Mouse (Mus musculus): ENCODE data around the gene Prkar2a. TPM values are rescaled to one million over a fixed set of nuclear protein-coding genes. Genes with fewer than 3 reads are reported as not detected.

Gene Prkar2a
- polyA plus RNA-seq, 1 experiment from 2014 or later = 50.1 TPM

DNA sequence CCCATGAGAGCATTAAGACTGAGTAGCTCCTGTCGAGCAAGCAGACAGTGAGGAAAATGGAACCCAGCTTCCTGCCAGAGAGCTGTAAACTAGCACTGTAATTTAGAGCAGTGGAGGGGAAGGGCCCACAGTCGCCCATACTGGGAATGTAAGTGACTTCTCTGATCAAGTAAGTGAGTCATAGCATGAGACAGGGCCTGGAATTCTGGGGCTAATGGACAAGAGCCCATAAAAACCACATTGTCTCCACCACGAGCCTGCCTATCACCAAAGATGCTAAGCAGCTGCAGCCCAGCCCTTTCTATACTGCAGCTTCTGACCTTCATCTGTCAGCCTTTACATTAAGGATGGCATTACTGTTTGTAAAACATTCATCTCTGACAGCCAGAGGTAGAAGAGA, 50.1 kb downstream of the Prkar2a start:
- H3K27me3 ChIP-seq = no peaks in the 10 kb centered on the region
- H3K4me1 ChIP-seq (replicated peaks) = no peaks in the 10 kb centered on the region
- no peak overlapping the region for H3K9ac ChIP-seq
- H3K9me3 ChIP-seq = no peaks in the 10 kb centered on the region
- WGBS = 58% methylated on average over 3 of the region's 3 CpGs
- H3K36me3 ChIP-seq = peaks cover 60% of the 10 kb centered on the region
- no peak overlapping the region for H3K4me3 ChIP-seq
- no peak overlapping the region for H3K4me2 ChIP-seq
- H3K27ac ChIP-seq = no peak overlapping the region
- no peak for ATAC-seq (ENCODE audit: low FRiP score)

DNA sequence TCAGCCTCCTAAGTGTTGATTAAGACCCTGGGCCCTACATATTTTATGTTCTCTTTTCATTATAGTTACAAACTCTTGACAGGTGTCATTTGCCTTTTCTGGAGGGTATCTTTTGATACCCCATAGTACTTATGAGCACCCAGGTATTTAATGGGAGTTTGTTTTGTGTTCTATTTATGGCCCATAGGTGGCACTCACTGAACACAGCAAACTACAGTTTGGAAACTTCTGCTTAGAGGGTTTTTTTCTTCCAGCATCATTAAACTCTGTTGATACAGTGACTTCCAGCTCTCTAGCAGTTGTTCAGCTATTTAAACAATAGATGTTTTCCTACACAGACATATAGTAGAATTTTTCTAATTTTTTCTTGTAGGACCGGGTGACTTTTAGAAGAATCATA, 50.9 kb downstream of the Prkar2a start:
- Histone ChIP-seq H3K9ac (no peak overlapping the region), H3K9me3 (no peaks in the 10 kb centered on the region), H3K27ac (no peak overlapping the region), H3K4me1 (replicated peaks) (no peaks in the 10 kb centered on the region), H3K4me3 (no peak overlapping the region), H3K36me3 (peaks cover 60% of the 10 kb centered on the region), H3K4me2 (no peak overlapping the region), H3K27me3 (no peaks in the 10 kb centered on the region)
- 93% methylated on average over 1 of the region's 1 CpGs for WGBS
- ATAC-seq (ENCODE audit: low FRiP score) = no peak

DNA sequence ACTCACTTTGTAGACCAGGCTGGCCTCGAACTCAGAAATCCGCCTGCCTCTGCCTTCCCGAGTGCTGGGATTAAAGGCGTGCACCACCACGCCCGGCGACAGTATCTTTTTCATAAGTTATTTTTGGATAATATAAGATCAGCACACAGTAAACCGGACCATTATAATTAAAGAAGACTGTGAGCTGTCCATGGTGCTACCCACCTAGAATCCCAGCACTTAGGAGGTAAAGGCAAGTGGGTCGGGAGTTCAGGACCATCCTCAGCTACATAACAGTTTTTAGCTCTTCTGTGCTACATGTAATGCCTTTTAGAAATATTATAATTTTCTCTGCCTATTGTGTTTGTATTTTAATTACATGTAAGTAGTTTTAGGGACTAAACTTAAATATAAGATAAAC, 52.9 kb downstream of the Prkar2a start:
- H3K27me3 ChIP-seq = no peaks in the 10 kb centered on the region
- H3K4me1 ChIP-seq (replicated peaks) = no peaks in the 10 kb centered on the region
- 90% methylated on average over 9 of the region's 9 CpGs for WGBS
- no peak overlapping the region for H3K27ac ChIP-seq
- H3K36me3 ChIP-seq = peaks cover 65% of the 10 kb centered on the region
- no peak overlapping the region for H3K4me2 ChIP-seq
- no peaks in the 10 kb centered on the region for H3K9me3 ChIP-seq
- ATAC-seq (ENCODE audit: low FRiP score) = no peak
- H3K9ac ChIP-seq = no peak overlapping the region
- H3K4me3 ChIP-seq = no peak overlapping the region

DNA sequence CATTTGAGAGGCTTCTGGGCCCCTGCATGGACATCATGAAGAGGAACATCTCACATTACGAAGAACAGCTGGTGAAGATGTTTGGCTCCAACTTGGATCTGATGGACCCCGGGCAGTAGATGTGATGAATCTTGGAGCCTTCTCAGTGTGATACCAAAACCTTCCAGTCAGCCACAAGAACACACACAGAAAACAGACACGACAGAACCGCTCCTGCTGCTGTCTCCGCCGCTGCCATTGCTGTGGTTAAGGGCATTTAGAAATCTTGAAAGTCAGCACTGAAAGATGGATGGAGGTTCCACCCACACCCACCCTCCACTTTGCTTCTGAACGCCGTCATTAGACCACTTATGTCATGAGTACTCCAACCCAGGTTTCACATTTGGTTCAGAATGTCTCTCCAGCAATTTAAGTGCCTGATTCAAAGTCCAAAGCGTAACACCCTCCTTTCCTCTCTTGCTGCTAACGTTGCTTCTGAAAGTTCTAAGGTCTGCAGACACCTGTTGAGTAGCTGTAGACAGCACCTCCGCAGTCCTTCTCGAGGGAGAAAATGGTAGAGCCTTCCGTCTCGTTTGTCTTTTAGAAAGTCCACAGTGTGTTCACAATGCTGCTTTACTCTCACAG, 57.9 kb downstream of the Prkar2a start:
- H3K4me1 ChIP-seq (replicated peaks) = no peaks in the 10 kb centered on the region
- H3K36me3 ChIP-seq = peaks cover 72% of the 10 kb centered on the region
- H3K9ac ChIP-seq = no peak overlapping the region
- 92% methylated on average over 14 of the region's 14 CpGs for WGBS
- no peak overlapping the region for H3K27ac ChIP-seq
- no peak for ATAC-seq (ENCODE audit: low FRiP score)
- no peak overlapping the region for H3K4me2 ChIP-seq
- no peaks in the 10 kb centered on the region for H3K9me3 ChIP-seq
- H3K27me3 ChIP-seq = no peaks in the 10 kb centered on the region
- H3K4me3 ChIP-seq = no peak overlapping the region

DNA sequence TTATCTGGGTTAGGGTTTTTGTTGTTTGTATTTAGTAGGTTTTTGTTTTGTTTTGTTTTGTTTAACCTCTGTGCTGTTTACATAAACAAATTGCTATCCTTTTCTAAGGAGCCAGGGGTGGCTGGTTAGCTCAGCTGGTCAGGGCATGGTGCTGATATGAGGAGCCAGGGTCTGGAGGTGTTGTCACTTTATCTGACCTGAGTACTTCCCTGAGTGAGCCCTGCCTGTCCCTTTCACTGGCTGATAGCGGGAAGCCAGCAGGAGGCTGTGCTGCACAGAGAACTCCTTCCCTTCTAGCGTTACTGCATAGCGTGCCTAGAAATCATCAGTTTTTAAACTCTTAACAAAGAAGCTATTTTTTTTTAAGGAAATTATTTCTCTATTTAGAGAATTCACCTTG, 58.6 kb downstream of the Prkar2a start:
- no peak for ATAC-seq (ENCODE audit: low FRiP score)
- peaks cover 65% of the 10 kb centered on the region for H3K36me3 ChIP-seq

DNA sequence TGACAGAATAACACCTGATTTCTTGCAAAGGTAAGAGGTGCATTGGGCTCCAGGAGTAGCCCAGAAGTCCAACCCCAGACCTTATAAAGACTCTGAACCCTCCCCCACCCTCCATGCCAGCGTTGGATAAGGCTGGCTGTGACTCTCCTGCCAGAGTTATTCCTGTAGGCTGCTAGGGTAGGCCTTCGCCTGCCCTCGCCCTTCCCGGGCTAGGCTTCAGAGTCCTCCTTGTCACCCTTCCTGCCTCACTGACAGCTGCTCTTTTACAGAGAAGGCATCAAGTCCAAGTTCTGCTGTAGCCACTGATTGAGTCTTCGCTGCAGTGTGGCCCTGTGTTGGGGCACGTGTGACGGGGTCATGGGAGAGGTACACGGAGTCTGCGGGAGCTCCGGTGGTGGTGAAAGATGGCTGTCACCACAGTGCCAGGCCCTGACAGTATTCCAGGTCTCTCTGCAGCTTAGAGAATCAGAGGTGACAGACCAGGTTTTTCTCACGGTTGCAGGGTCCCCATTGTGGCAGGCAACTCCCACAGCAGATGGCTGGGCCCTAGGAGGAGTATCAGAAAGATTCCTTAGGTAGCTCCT, 59.6 kb downstream of the Prkar2a start:
- Histone ChIP-seq H3K9ac (no peak overlapping the region), H3K27ac (0 out of 2 replicates have a peak overlapping the region, but pooled peaks have one; percentile 3)
- no peak for ATAC-seq (ENCODE audit: low FRiP score)

More for the DNA sequence above, 58.6 kb downstream of the Prkar2a start:
- Histone ChIP-seq H3K9ac (no peak overlapping the region), H3K27ac (no peak overlapping the region), H3K4me2 (no peak overlapping the region), H3K4me1 (replicated peaks) (no peaks in the 10 kb centered on the region), H3K27me3 (no peaks in the 10 kb centered on the region), H3K9me3 (no peaks in the 10 kb centered on the region), H3K4me3 (no peak overlapping the region)
- 78% methylated on average over 3 of the region's 3 CpGs for WGBS

DNA sequence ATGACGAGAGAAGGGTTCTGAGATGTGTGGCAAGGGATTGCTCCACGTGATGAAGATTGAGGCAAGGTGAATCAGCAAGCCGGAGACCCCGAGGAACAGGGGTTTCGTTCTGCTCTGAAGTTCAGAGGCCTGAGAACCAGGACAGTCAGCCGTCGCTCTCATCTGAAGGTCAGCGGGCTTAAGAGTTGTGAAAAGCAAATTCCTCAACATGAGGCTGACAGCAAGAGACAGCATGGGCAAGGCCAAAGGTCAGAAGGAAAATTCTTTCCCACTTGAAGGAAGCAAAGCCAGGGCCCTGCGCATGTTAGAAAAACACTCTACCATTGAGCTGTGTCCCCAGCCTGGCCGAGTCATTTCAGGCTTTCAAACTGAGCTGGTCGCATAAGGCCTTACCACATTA, 61.5 kb downstream of the Prkar2a start:
- 90% methylated on average over 11 of the region's 11 CpGs for WGBS
- no peak overlapping the region for H3K4me2 ChIP-seq
- no peaks in the 10 kb centered on the region for H3K4me1 ChIP-seq (replicated peaks)
- H3K4me3 ChIP-seq = no peak overlapping the region
- no peak for ATAC-seq (ENCODE audit: low FRiP score)
- no peak overlapping the region for H3K27ac ChIP-seq
- no peaks in the 10 kb centered on the region for H3K9me3 ChIP-seq
- peaks cover 37% of the 10 kb centered on the region for H3K36me3 ChIP-seq
- no peak overlapping the region for H3K9ac ChIP-seq
- H3K27me3 ChIP-seq = no peaks in the 10 kb centered on the region

More for the DNA sequence above, 59.6 kb downstream of the Prkar2a start:
- no peaks in the 10 kb centered on the region for H3K4me1 ChIP-seq (replicated peaks)
- peaks cover 56% of the 10 kb centered on the region for H3K36me3 ChIP-seq
- H3K4me3 ChIP-seq = no peak overlapping the region
- WGBS = 77% methylated on average over 11 of the region's 11 CpGs
- H3K27me3 ChIP-seq = no peaks in the 10 kb centered on the region
- no peaks in the 10 kb centered on the region for H3K9me3 ChIP-seq
- H3K4me2 ChIP-seq = no peak overlapping the region

DNA sequence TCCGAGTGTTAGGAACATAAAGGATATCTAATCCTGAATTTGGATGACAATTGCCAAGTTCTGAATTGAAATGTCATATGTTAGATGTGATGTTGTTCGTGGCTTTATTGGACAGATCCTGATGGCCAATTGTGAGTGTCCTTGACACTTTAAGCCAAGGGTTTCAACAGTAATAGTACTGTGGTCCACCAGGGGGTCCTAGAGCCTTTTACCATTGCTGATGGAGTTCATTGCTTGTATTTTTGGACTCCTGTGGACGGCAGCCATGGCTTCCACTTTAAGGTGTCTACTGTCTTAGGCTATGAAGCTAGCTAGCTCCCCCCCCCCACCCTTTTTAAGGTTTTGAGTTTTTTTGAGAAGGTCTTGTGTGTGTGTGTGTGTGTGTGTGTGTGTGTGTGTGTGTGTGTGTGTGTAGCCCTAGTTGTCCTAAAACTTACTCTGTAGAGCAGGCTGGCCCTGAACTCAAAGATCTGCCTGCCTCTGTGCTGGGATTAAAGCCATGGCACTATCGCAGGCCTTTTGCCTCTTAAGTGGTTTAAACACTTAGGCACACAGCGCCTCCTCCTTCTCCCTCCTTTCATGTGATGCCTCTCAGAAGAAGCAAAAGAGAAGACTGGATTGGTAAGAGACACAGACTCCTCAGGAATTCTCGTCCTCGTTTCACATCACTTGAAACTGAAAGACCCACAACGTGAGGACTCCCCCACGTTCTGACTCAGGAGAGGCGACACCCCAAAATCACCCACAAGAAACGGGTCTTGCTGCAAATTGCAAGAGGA, 63.2 kb downstream of the Prkar2a start:
- Histone ChIP-seq H3K27me3 (no peaks in the 10 kb centered on the region), H3K9me3 (no peaks in the 10 kb centered on the region), H3K4me1 (replicated peaks) (no peaks in the 10 kb centered on the region), H3K4me2 (no peak overlapping the region), H3K9ac (no peak overlapping the region), H3K36me3 (peaks cover 21% of the 10 kb centered on the region), H3K27ac (no peak overlapping the region), H3K4me3 (no peak overlapping the region)
- WGBS = 91% methylated on average over 11 of the region's 11 CpGs
- no peak for ATAC-seq (ENCODE audit: low FRiP score)

DNA sequence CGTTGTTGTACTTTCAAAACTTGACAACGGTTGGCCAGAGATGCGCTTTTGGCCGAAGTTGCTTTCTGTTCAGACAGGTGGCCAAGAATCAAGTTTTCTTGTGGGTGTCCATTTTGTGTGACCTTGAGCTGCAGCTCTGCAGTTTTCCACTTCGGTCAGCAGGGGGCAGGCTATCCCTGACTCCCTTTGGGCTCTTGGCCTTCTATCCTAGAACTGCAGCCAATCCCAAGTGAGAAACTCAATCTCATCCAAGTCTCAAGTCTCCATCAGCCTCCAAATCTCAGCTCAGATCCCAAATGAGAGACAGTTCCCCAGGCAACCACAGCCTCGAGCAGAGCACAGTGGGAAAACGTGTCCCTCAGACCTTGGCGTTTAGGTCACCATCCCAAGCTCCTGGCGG, 64.2 kb downstream of the Prkar2a start:
- no peaks in the 10 kb centered on the region for H3K9me3 ChIP-seq
- no peak overlapping the region for H3K9ac ChIP-seq
- H3K27me3 ChIP-seq = no peaks in the 10 kb centered on the region
- H3K4me2 ChIP-seq = no peak overlapping the region
- H3K4me1 ChIP-seq (replicated peaks) = no peaks in the 10 kb centered on the region
- no peak overlapping the region for H3K27ac ChIP-seq
- peaks cover 12% of the 10 kb centered on the region for H3K36me3 ChIP-seq
- WGBS = 62% methylated on average over 9 of the region's 9 CpGs
- no peak overlapping the region for H3K4me3 ChIP-seq
- ATAC-seq (ENCODE audit: low FRiP score) = no peak

DNA sequence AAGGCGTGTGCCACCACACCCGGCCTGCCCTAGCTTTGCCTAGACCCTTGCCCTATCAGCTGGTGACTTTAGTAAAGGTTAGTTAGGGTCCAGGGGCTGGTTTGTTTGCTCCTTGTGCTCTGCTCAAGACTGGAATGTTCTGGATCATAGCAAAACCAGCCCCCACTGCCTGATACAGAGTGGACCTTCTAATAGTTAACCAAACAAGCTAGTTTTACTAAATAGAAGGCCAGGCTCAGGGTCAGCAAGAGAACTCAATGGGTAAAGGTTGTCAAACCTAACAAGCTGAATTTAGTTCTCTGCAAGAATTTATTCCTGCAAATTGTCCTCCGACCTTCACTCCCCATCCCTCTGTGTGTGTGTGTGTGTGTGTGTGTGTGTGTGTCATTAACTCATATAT, 64.9 kb downstream of the Prkar2a start:
- no peak overlapping the region for H3K4me3 ChIP-seq
- H3K9me3 ChIP-seq = no peaks in the 10 kb centered on the region
- H3K4me2 ChIP-seq = no peak overlapping the region
- no peak for ATAC-seq (ENCODE audit: low FRiP score)
- H3K4me1 ChIP-seq (replicated peaks) = no peaks in the 10 kb centered on the region
- 93% methylated on average over 3 of the region's 3 CpGs for WGBS
- H3K9ac ChIP-seq = 0 out of 2 replicates have a peak overlapping the region, but pooled peaks have one; percentile 24
- no peak overlapping the region for H3K27ac ChIP-seq
- peaks cover 6% of the 10 kb centered on the region for H3K36me3 ChIP-seq
- H3K27me3 ChIP-seq = no peaks in the 10 kb centered on the region

DNA sequence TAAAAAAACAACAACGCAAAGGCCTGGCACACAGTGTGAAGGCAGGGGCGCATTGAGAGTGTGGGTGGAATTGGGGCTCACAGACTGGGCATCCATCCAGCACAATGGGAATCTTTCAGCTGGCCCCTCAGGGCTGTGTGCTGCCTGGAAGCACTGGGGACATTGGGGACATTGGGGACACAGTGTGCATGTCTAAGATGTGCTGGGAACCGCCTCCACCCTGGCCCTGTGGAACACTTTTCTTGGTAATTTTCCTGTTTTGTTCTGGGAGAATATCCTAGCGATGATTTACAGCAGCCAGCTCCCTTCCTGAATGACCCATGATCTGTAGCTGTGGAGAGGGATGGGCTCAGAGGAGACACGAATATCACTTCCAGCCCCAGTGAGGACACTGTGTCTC, 65.3 kb downstream of the Prkar2a start:
- H3K27me3 ChIP-seq = no peaks in the 10 kb centered on the region
- WGBS = 89% methylated on average over 5 of the region's 5 CpGs
- H3K4me2 ChIP-seq = no peak overlapping the region

DNA sequence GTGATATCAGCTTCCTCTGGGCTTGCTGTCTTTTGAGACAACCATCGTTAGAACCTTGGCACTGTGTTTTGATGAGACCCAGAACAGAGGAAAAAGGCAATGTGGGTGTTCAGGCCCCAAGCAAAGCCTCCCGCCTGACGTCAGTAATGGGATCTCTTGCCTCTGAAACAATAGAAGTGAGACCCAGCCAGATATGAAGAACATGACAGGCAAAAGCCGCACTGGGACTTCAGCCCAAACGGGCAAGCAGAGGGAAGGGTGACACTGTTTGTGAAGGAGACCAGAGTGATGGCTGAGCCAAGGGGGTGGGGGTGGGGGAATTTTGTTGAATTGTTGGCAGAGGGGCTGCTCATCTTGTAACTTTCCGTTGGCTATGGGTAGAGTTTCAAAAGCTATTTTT, 68.3 kb downstream of the Prkar2a start:
- WGBS = 71% methylated on average over 6 of the region's 6 CpGs
- H3K36me3 ChIP-seq = no peaks in the 10 kb centered on the region
- H3K4me3 ChIP-seq = no peak overlapping the region
- H3K27me3 ChIP-seq = no peaks in the 10 kb centered on the region
- no peak overlapping the region for H3K27ac ChIP-seq
- ATAC-seq (ENCODE audit: low FRiP score) = no peak
- H3K9me3 ChIP-seq = no peaks in the 10 kb centered on the region
- H3K4me2 ChIP-seq = no peak overlapping the region
- no peaks in the 10 kb centered on the region for H3K4me1 ChIP-seq (replicated peaks)
- H3K9ac ChIP-seq = no peak overlapping the region

More for the DNA sequence above, 65.3 kb downstream of the Prkar2a start:
- no peak overlapping the region for H3K27ac ChIP-seq
- H3K4me1 ChIP-seq (replicated peaks) = no peaks in the 10 kb centered on the region
- no peak overlapping the region for H3K4me3 ChIP-seq
- peaks cover 4% of the 10 kb centered on the region; the same call in 1 of the 2 replicates for H3K36me3 ChIP-seq
- 0 out of 2 replicates have a peak overlapping the region, but pooled peaks have one; percentile 24 for H3K9ac ChIP-seq
- H3K9me3 ChIP-seq = no peaks in the 10 kb centered on the region
- ATAC-seq (ENCODE audit: low FRiP score) = no peak

Measured in hindbrain, embryonic 13.5 days (tissue).